In genomic region chr10:81461673-81462414, GRCm38 (mm10) we compare ENCODE assay signal across 10 mouse cellular contexts. TPM values are rescaled to one million over a fixed set of nuclear protein-coding genes. Genes with fewer than 3 reads are reported as not detected.
DNase-seq lines count a peak whose midpoint lies in the region; ATAC-seq lines count a peak whose summit lies in the region.
"Had no signal": no experiment of that assay in that cellular context is flagged by ENCODE, and none has a peak within 500 bp of the region (broad histone marks: within the 10 kb centered on the region; RNA-seq: fewer than 3 reads in every experiment).

No protein-coding gene starts in this region.

- no peak overlapping the region for H3K4me2 ChIP-seq in limb, embryonic 12.5 days
- no peak overlapping the region for H3K4me2 ChIP-seq in forebrain, embryonic 14.5 days (ENCODE audit: low read length)

- H3K4me3 ChIP-seq in limb, embryonic 12.5 days (replicated peaks), result peak overlapping the region; percentile 13; the same call in 1 of the 2 replicates
- H3K4me3 ChIP-seq in forebrain, embryonic 14.5 days (ENCODE audit: low read depth, low read length), result no peak overlapping the region

- no peak overlapping the region for H3K27ac ChIP-seq in limb, embryonic 12.5 days
- no peak overlapping the region for H3K27ac ChIP-seq in forebrain, embryonic 14.5 days (ENCODE audit: low read depth, low read length)

- DNase-seq in heart, adult 11 months, result peak; percentile 89
- DNase-seq in heart, postnatal 36 days, result no peak
- peak; percentile 2 for DNase-seq in ovary, postnatal 36 days (ENCODE audit: low spot score)
- no peak for DNase-seq in ovary, adult 18-20 months (ENCODE audit: low spot score)
- peak; percentile 3 for DNase-seq in testis, postnatal 14 days (ENCODE audit: low spot score)
- DNase-seq in forebrain, embryonic 14.5 days (ENCODE audit: low spot score), result no peak
- no peak for DNase-seq in heart, postnatal 25 days (ENCODE audit: low spot score)
- DNase-seq: adrenal gland, postnatal 25 days; left cerebral cortex, postnatal 4 days had no signal

- 6% methylated on average over 16 of the region's 16 CpGs for WGBS in limb, embryonic 12.5 days
- WGBS in forebrain, embryonic 14.5 days, result 7% methylated on average over 16 of the region's 16 CpGs

- H3K27me3 ChIP-seq in limb, embryonic 12.5 days, result peaks cover 99% of the 10 kb centered on the region
- H3K27me3 ChIP-seq in forebrain, embryonic 14.5 days (replicated peaks; ENCODE audit: control insufficient read depth, insufficient read depth, low read length), result peaks cover 39% of the 10 kb centered on the region

- H3K9me3 ChIP-seq in limb, embryonic 12.5 days, result no peaks in the 10 kb centered on the region
- H3K9me3 ChIP-seq in forebrain, embryonic 14.5 days (replicated peaks; ENCODE audit: control insufficient read depth, low read length), result no peaks in the 10 kb centered on the region

- intact Hi-C loops in heart, postnatal 36 days (cut with DNase I), result no loop called here
- intact Hi-C loops in heart, postnatal 25 days (cut with DNase I), result no loop called here

- ATAC-seq in limb, embryonic 12.5 days (ENCODE audit: insufficient number of reproducible peaks, insufficient read depth, low FRiP score, low TSS enrichment, low read depth), result no peak
- ATAC-seq in forebrain, embryonic 14.5 days, result no peak

- no peaks in the 10 kb centered on the region for H3K36me3 ChIP-seq in limb, embryonic 12.5 days
- peaks cover 24% of the 10 kb centered on the region for H3K36me3 ChIP-seq in forebrain, embryonic 14.5 days (ENCODE audit: control insufficient read depth, insufficient read depth, low read length)

- peaks cover 11% of the 10 kb centered on the region for H3K4me1 ChIP-seq in limb, embryonic 12.5 days (replicated peaks)
- peaks cover 4% of the 10 kb centered on the region; the same call in 1 of the 2 replicates for H3K4me1 ChIP-seq in forebrain, embryonic 14.5 days (ENCODE audit: control insufficient read depth, insufficient read depth, low read length)

- no peak overlapping the region for H3K9ac ChIP-seq in limb, embryonic 12.5 days (replicated peaks)
- no peak overlapping the region for H3K9ac ChIP-seq in forebrain, embryonic 14.5 days (ENCODE audit: low read length)

RNA-seq across cellular contexts. Expression of gene Nfic, which starts 6.4 kb away (rescaled TPM):
- 100 to 1,000 TPM; 115 to 133 TPM for total RNA-seq in heart, postnatal 36 days (2021)
- 30.8 and 31.1 TPM in 2 replicates for polyA plus RNA-seq in limb, embryonic 12.5 days (2016; fragmentation: Nextera tagmentation; extraction: Ambion mirVana)
- polyA plus RNA-seq in forebrain, embryonic 14.5 days (2014; fragmentation: Nextera tagmentation; extraction: Ambion mirVana), result 16.6 and 17.9 TPM in 2 replicates
- 100 to 1,000 TPM; 110 to 130 TPM for total RNA-seq in heart, postnatal 25 days (2021)

RNA-seq across cellular contexts. Expression of gene Celf5, which starts 20.7 kb away (rescaled TPM):
- total RNA-seq in heart, postnatal 36 days (2021), result under 1 TPM in 1 of 2 experiments, not detected in 1; 0.24 TPM
- polyA plus RNA-seq in limb, embryonic 12.5 days (2016; fragmentation: Nextera tagmentation; extraction: Ambion mirVana), result 0.70 and 0.93 TPM in 2 replicates
- 57.9 and 69.6 TPM in 2 replicates for polyA plus RNA-seq in forebrain, embryonic 14.5 days (2014; fragmentation: Nextera tagmentation; extraction: Ambion mirVana)
- total RNA-seq in heart, postnatal 25 days (2021), result under 1 TPM; 0.17 to 0.47 TPM

RNA-seq across cellular contexts. Expression of gene Ncln, which starts 34.3 kb away (rescaled TPM):
- 10 to 100 TPM; 61.9 to 63.9 TPM for total RNA-seq in heart, postnatal 36 days (2021)
- 84.3 and 86.9 TPM in 2 replicates for polyA plus RNA-seq in limb, embryonic 12.5 days (2016; fragmentation: Nextera tagmentation; extraction: Ambion mirVana)
- 36.8 and 52.0 TPM in 2 replicates for polyA plus RNA-seq in forebrain, embryonic 14.5 days (2014; fragmentation: Nextera tagmentation; extraction: Ambion mirVana)
- total RNA-seq in heart, postnatal 25 days (2021), result 10 to 100 TPM; 65.3 to 65.6 TPM

RNA-seq across cellular contexts. Expression of gene S1pr4, which starts 38.1 kb away (rescaled TPM):
- total RNA-seq in heart, postnatal 36 days (2021), result 1 to 10 TPM in 1 of 2 experiments, under 1 TPM in 1; 0.61 to 1.3 TPM
- polyA plus RNA-seq in limb, embryonic 12.5 days (2016; fragmentation: Nextera tagmentation; extraction: Ambion mirVana), result 0.28 and 0.53 TPM in 2 replicates
- 0.26 and 0.53 TPM in 2 replicates for polyA plus RNA-seq in forebrain, embryonic 14.5 days (2014; fragmentation: Nextera tagmentation; extraction: Ambion mirVana)
- 1 to 10 TPM; 1.0 to 1.1 TPM for total RNA-seq in heart, postnatal 25 days (2021)

Comparison
In these comparisons a context has a peak if more than half of its experiments do, and no peak if none do; other contexts are left out.
1. DNase-seq: peak in heart, adult 11 months (single experiment), ovary, postnatal 36 days (single experiment) and testis, postnatal 14 days (single experiment); none in heart, postnatal 36 days (0 of 2), ovary, adult 18-20 months (single experiment), forebrain, embryonic 14.5 days (single experiment) and heart, postnatal 25 days (single experiment).